Mouse (Mus musculus) adrenal gland, adult (tissue): Measurements from ENCODE around the gene Gm17267.
"Not testable (repeated sequence)": the region's sequence is repeated elsewhere in the genome, so short reads cannot be mapped to it uniquely, and the experiment has no call there.

Experiments used
- DNase-seq, 2 experiments: peaks; one replicate each; pipeline ENCODE4 v3.0.0; 2022 to 2023; ENCODE audit warnings: low spot score in 1 of 2; ENCODE audit not compliant: inconsistent age in 2 of 2

Gm17267 gene

DNA sequence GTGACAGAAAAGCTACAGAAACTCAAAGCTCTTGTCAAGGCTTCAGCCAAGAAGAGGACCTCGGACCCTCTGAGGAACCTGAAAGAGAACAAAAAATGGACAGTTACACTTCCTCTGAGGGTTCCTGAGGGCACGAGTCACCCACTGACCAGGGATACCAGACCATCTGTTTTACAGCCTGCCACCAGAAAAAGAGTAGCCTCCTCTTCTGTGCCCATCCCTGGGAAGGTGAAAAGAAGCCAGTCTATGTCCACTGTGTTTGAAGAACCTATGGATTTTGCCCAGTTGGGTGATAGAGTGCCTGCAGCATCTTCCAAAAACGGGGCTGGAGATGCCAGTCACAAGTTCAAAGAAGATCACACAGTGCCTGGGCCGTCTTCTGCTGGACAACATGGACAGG, at the start of gene Gm17267:
Gene Gm17267, plus strand, starts transcription at position 301 of the 400 bp plus-strand sequence.
- not testable (repeated sequence) for DNase-seq
